Mouse (Mus musculus) ES-Bruce4 (cell line): Measurements from ENCODE around the gene Akap8l. TPM values are rescaled to one million over a fixed set of nuclear protein-coding genes. Genes with fewer than 3 reads are reported as not detected.

Source experiments
- H3K27ac ChIP-seq: 2 replicates; pipeline ENCODE4 v1.5.1; 2012; ENCODE audit warnings: low read length, inconsistent platforms; ENCODE audit not compliant: insufficient read depth
- H3K27me3 ChIP-seq: 2 replicates; pipeline ENCODE4 v1.6.1; 2012; ENCODE audit warnings: mild to moderate bottlenecking, low read length, inconsistent platforms; ENCODE audit not compliant: control insufficient read depth, poor library complexity, insufficient read depth, severe bottlenecking
- H3K36me3 ChIP-seq: 2 replicates; pipeline ENCODE4 v1.6.1; 2012; ENCODE audit warnings: inconsistent platforms, mild to moderate bottlenecking, low read length, moderate library complexity; ENCODE audit not compliant: control insufficient read depth, poor library complexity, insufficient read depth, severe bottlenecking
- H3K4me1 ChIP-seq: one replicate; pipeline ENCODE4 v1.8.1; 2011; ENCODE audit warnings: low read length; ENCODE audit not compliant: control insufficient read depth, insufficient read depth
- H3K4me3 ChIP-seq: 2 replicates; pipeline ENCODE4 v1.5.1; 2011; ENCODE audit warnings: low read depth, mild to moderate bottlenecking, low read length
- H3K9ac ChIP-seq: 2 replicates; pipeline ENCODE4 v1.6.1; 2012; ENCODE audit warnings: low read depth, mild to moderate bottlenecking, inconsistent platforms; ENCODE audit not compliant: poor library complexity, severe bottlenecking
- H3K9me3 ChIP-seq: replicated peaks from 2 replicates; pipeline ENCODE4 v1.6.1; 2012; ENCODE audit warnings: mild to moderate bottlenecking, low read length, inconsistent platforms; ENCODE audit not compliant: control insufficient read depth, poor library complexity, insufficient read depth, severe bottlenecking
- CTCF ChIP-seq: IDR thresholded peaks from one replicate; pipeline ENCODE4 v1.8.1; 2011; ENCODE audit warnings: low read depth, low read length
- EP300 ChIP-seq: IDR thresholded peaks from 2 replicates; pipeline ENCODE4 v1.6.1; 2011; ENCODE audit warnings: low read depth, low read length; ENCODE audit not compliant: insufficient read depth
- POLR2A ChIP-seq: IDR thresholded peaks from one replicate; pipeline ENCODE4 v1.8.1; 2011; ENCODE audit warnings: low read length; ENCODE audit not compliant: insufficient read depth
- polyA plus RNA-seq: library from polyadenylated mRNA; stranded (reverse); fragments of >200 nt; gene quantifications from 2 replicates; pipeline ENCODE4 v1.2.4, GENCODE M21; 2011; ENCODE audit warnings: low read depth; ENCODE audit not compliant: missing spikeins, insufficient read depth, insufficient read length

The Akap8l gene
- polyA plus RNA-seq, 1 experiment, result 67.7 TPM

- Histone ChIP-seq H3K9ac (no peak overlapping the region), H3K27me3 (no peaks in the 10 kb centered on the region), H3K36me3 (no peaks in the 10 kb centered on the region), H3K27ac (no peak overlapping the region), H3K4me1 (no peaks in the 10 kb centered on the region), H3K9me3 (no peaks in the 10 kb centered on the region), H3K4me3 (no peak overlapping the region)
- TF ChIP-seq CTCF (no peak), POLR2A (no peak), EP300 (no peak)
These were observed 69.8 kb downstream of the Akap8l start for GRCm38 (mm10) chr17:32280575-32280974.

GRCm38 (mm10) chr17:32277201-32277600 is 73.2 kb downstream of the Akap8l start:
- Histone ChIP-seq H3K27me3 (no peaks in the 10 kb centered on the region), H3K36me3 (peaks cover 2% of the 10 kb centered on the region; the same call in 1 of the 2 replicates), H3K9ac (no peak overlapping the region), H3K27ac (no peak overlapping the region), H3K4me3 (no peak overlapping the region), H3K9me3 (no peaks in the 10 kb centered on the region), H3K4me1 (no peaks in the 10 kb centered on the region)
- no peak for TF ChIP-seq POLR2A
- TF ChIP-seq CTCF, result no peak
- TF ChIP-seq EP300, result no peak

- Histone ChIP-seq H3K9me3 (no peaks in the 10 kb centered on the region), H3K9ac (no peak overlapping the region), H3K4me1 (no peaks in the 10 kb centered on the region), H3K27ac (no peak overlapping the region), H3K4me3 (no peak overlapping the region), H3K36me3 (peaks cover 2% of the 10 kb centered on the region; the same call in 1 of the 2 replicates), H3K27me3 (no peaks in the 10 kb centered on the region)
- TF ChIP-seq CTCF, result no peak
- TF ChIP-seq EP300, result no peak
- TF ChIP-seq POLR2A, result no peak
These were observed 74.8 kb downstream of the Akap8l start for GRCm38 (mm10) chr17:32275568-32275967.

Other genes with a start within 250 kb of the Akap8l start
- gene Notch3, start 183.8 kb downstream of the Akap8l start, polyA plus RNA-seq, result 75.6 and 83.8 TPM in 2 replicates
- gene Ephx3, start 161.1 kb downstream of the Akap8l start, polyA plus RNA-seq, result 0.76 and 1.3 TPM in 2 replicates
- 190 and 191 TPM in 2 replicates for gene Brd4, start 65.9 kb downstream of the Akap8l start, polyA plus RNA-seq
- gene Akap8, start 29.4 kb downstream of the Akap8l start, polyA plus RNA-seq, result 135 and 154 TPM in 2 replicates
- gene Wiz, start 38.8 kb upstream of the Akap8l start, polyA plus RNA-seq, result 56.3 and 69.9 TPM in 2 replicates
- 0.20 and 0.96 TPM in 2 replicates for gene Rasal3, start 53.0 kb upstream of the Akap8l start, polyA plus RNA-seq
- not detected in 2 replicates for gene Pglyrp2, start 73.6 kb upstream of the Akap8l start, polyA plus RNA-seq
- gene Cyp4f39, start 102.1 kb upstream of the Akap8l start, polyA plus RNA-seq, result 0.88 and 1.2 TPM in 2 replicates
- gene Cyp4f17, start 155.4 kb upstream of the Akap8l start, polyA plus RNA-seq, result 10.4 and 11.5 TPM in 2 replicates
- gene Cyp4f16, start 186.0 kb upstream of the Akap8l start, polyA plus RNA-seq, result 16.3 and 17.2 TPM in 2 replicates